Mouse (Mus musculus) intestine, embryonic 16.5 days (tissue): Measurements from ENCODE around the gene F930015N05Rik. TPM values are rescaled to one million over a fixed set of nuclear protein-coding genes. Genes with fewer than 3 reads are reported as not detected.

Experiments
- ATAC-seq: fragments of 200-750 bp; cut with Nextera tagmentation; 2 replicates; pipeline ENCODE4 v1.8.0; 2017; ENCODE audit warnings: moderate TSS enrichment, moderate library complexity
- H3K27ac ChIP-seq: fragments of 300-500 bp; sonication (generic); 2 replicates; pipeline ENCODE4 v1.5.1; 2014; ENCODE audit warnings: mild to moderate bottlenecking, low read length
- H3K27me3 ChIP-seq: fragments of 300-500 bp; sonication (generic); replicated peaks from 2 replicates; pipeline ENCODE4 v1.6.1; 2014; ENCODE audit warnings: low read length, control low read depth, mixed read lengths; ENCODE audit not compliant: control insufficient read depth, insufficient read depth
- H3K36me3 ChIP-seq: fragments of 300-500 bp; sonication (generic); 2 replicates; pipeline ENCODE4 v1.6.1; 2014; ENCODE audit warnings: low read length, control low read depth; ENCODE audit not compliant: control insufficient read depth, insufficient read depth
- H3K4me1 ChIP-seq: fragments of 300-500 bp; sonication (generic); 2 replicates; pipeline ENCODE4 v1.6.1; 2014; ENCODE audit warnings: low read length, control low read depth, mixed read lengths; ENCODE audit not compliant: control insufficient read depth, insufficient read depth
- H3K4me2 ChIP-seq: fragments of 300-500 bp; sonication (generic); 2 replicates; pipeline ENCODE4 v1.6.1; 2014; ENCODE audit warnings: low read depth, low read length, control low read depth
- H3K4me3 ChIP-seq: fragments of 300-500 bp; sonication (generic); 2 replicates; pipeline ENCODE4 v1.5.1; 2014; ENCODE audit warnings: mild to moderate bottlenecking, low read length
- H3K9ac ChIP-seq: fragments of 300-500 bp; sonication (generic); 2 replicates; pipeline ENCODE4 v1.6.1; 2014; ENCODE audit warnings: low read depth, low read length
- H3K9me3 ChIP-seq: fragments of 300-500 bp; sonication (generic); 2 replicates; pipeline ENCODE4 v1.6.1; 2016; ENCODE audit warnings: low read length, control low read depth; ENCODE audit not compliant: control insufficient read depth
- WGBS: fragments of 180-500 bp; shearing (Covaris S2); extraction: QIAGEN DNeasy Blood & Tissue Kit; methylation state at CpG from one replicate; pipeline ENCODE4 v1.1.7; 2014; 5-methylcytosine and 5-hydroxymethylcytosine counted together
- polyA plus RNA-seq: library from polyadenylated mRNA; unstranded; fragments of >200 nt; fragmentation: Nextera tagmentation; extraction: Ambion mirVana; gene quantifications from 2 replicates; pipeline ENCODE4 v1.2.1, GENCODE M21; 2015

Gene F930015N05Rik
- polyA plus RNA-seq, 1 experiment from 2014 or later: 0.15 TPM

GRCm38 (mm10) chr11:64397612-64398011 is 38.8 kb downstream of the F930015N05Rik start:
- no peak overlapping the region for H3K4me2 ChIP-seq
- H3K4me1 ChIP-seq: peaks cover 3% of the 10 kb centered on the region; the same call in 1 of the 2 replicates
- H3K9me3 ChIP-seq: no peaks in the 10 kb centered on the region
- H3K27ac ChIP-seq: no peak overlapping the region
- no peak overlapping the region for H3K4me3 ChIP-seq
- no peak overlapping the region for H3K9ac ChIP-seq
- no peaks in the 10 kb centered on the region for H3K27me3 ChIP-seq
- 60% methylated on average over 3 of the region's 3 CpGs for WGBS
- no peaks in the 10 kb centered on the region for H3K36me3 ChIP-seq
- no peak for ATAC-seq

- no peak overlapping the region for H3K4me3 ChIP-seq
- no peak overlapping the region for H3K4me2 ChIP-seq
- H3K9me3 ChIP-seq: no peaks in the 10 kb centered on the region
- no peak overlapping the region for H3K9ac ChIP-seq
- peaks cover 3% of the 10 kb centered on the region; the same call in 1 of the 2 replicates for H3K4me1 ChIP-seq
- no peaks in the 10 kb centered on the region for H3K36me3 ChIP-seq
- no peaks in the 10 kb centered on the region for H3K27me3 ChIP-seq
- WGBS: 65% methylated on average over 6 of the region's 6 CpGs
- ATAC-seq: no peak
- no peak overlapping the region for H3K27ac ChIP-seq
These were observed 39.5 kb downstream of the F930015N05Rik start for GRCm38 (mm10) chr11:64396949-64397348.

- Histone ChIP-seq H3K4me1 (peaks cover 3% of the 10 kb centered on the region; the same call in 1 of the 2 replicates), H3K9me3 (no peaks in the 10 kb centered on the region), H3K4me2 (peak overlapping the region; percentile 13; the same call in 1 of the 2 replicates), H3K36me3 (no peaks in the 10 kb centered on the region), H3K9ac (no peak overlapping the region), H3K27me3 (no peaks in the 10 kb centered on the region), H3K27ac (no peak overlapping the region), H3K4me3 (no peak overlapping the region)
- no peak for ATAC-seq
- 13% methylated on average over 7 of the region's 7 CpGs for WGBS
These were observed 40.0 kb downstream of the F930015N05Rik start for GRCm38 (mm10) chr11:64396331-64396881.

- Histone ChIP-seq H3K4me1 (no peaks in the 10 kb centered on the region), H3K36me3 (no peaks in the 10 kb centered on the region), H3K27me3 (no peaks in the 10 kb centered on the region), H3K4me2 (no peak overlapping the region), H3K4me3 (no peak overlapping the region), H3K9me3 (no peaks in the 10 kb centered on the region), H3K9ac (no peak overlapping the region), H3K27ac (no peak overlapping the region)
- WGBS: 92% methylated on average over 4 of the region's 4 CpGs
- ATAC-seq: no peak
These were observed 50.1 kb downstream of the F930015N05Rik start for GRCm38 (mm10) chr11:64386333-64386732.

Other genes starting within 250 kb of the F930015N05Rik start
- gene Hs3st3a1, start 1.3 kb downstream of the F930015N05Rik start, polyA plus RNA-seq: 0.94 and 0.97 TPM in 2 replicates